Mouse (Mus musculus) embryonic facial prominence, embryonic 14.5 days (tissue): ENCODE results near the gene Grpel1. TPM values are rescaled to one million over a fixed set of nuclear protein-coding genes. Genes with fewer than 3 reads are reported as not detected.

ENCODE experiments used
- ATAC-seq: fragments of 200-750 bp; cut with Nextera tagmentation; 2 replicates; pipeline ENCODE4 v1.8.0; 2017; ENCODE audit warnings: low read depth, moderate number of reproducible peaks, moderate TSS enrichment
- DNase-seq: peaks from one replicate; pipeline ENCODE4 v3.0.0-alpha.2; 2015; ENCODE audit warnings: low spot score
- H3K27ac ChIP-seq: fragments of 300-500 bp; sonication (generic); replicated peaks from 2 replicates; pipeline ENCODE4 v1.5.1; 2014; ENCODE audit warnings: low read depth, mild to moderate bottlenecking, low read length, moderate library complexity
- H3K27me3 ChIP-seq: fragments of 300-500 bp; sonication (generic); replicated peaks from 2 replicates; pipeline ENCODE4 v1.6.1; 2014; ENCODE audit warnings: low read length; ENCODE audit not compliant: control insufficient read depth, insufficient read depth
- H3K36me3 ChIP-seq: fragments of 300-500 bp; sonication (generic); 2 replicates; pipeline ENCODE4 v1.6.1; 2014; ENCODE audit warnings: low read length, mixed read lengths; ENCODE audit not compliant: control insufficient read depth, insufficient read depth
- H3K4me1 ChIP-seq: fragments of 300-500 bp; sonication (generic); 2 replicates; pipeline ENCODE4 v1.6.1; 2014; ENCODE audit warnings: antibody characterized with exemption, low read length; ENCODE audit not compliant: control insufficient read depth, insufficient read depth
- H3K4me2 ChIP-seq: fragments of 300-500 bp; sonication (generic); 2 replicates; pipeline ENCODE4 v1.6.1; 2014; ENCODE audit warnings: low read depth, mild to moderate bottlenecking, low read length, moderate library complexity, mixed read lengths
- H3K4me3 ChIP-seq: fragments of 300-500 bp; sonication (generic); 2 replicates; pipeline ENCODE4 v1.5.1; 2014; ENCODE audit warnings: low read depth, mild to moderate bottlenecking, low read length
- H3K9ac ChIP-seq: fragments of 300-500 bp; sonication (generic); 2 replicates; pipeline ENCODE4 v1.6.1; 2014; ENCODE audit warnings: low read depth, mild to moderate bottlenecking, low read length, moderate library complexity, mixed read lengths
- H3K9me3 ChIP-seq: fragments of 300-500 bp; sonication (generic); 2 replicates; pipeline ENCODE4 v1.6.1; 2016; ENCODE audit warnings: low read length; ENCODE audit not compliant: control insufficient read depth
- WGBS: fragments of 180-500 bp; shearing (Covaris S2); extraction: QIAGEN DNeasy Blood & Tissue Kit; methylation state at CpG from one replicate; pipeline ENCODE4 v1.1.7; 2014; 5-methylcytosine and 5-hydroxymethylcytosine counted together
- polyA plus RNA-seq: library from polyadenylated mRNA; unstranded; fragments of >200 nt; fragmentation: Nextera tagmentation; extraction: Ambion mirVana; gene quantifications from 2 replicates; pipeline ENCODE4 v1.2.1, GENCODE M21; 2014

Gene Grpel1
- polyA plus RNA-seq, 1 experiment from 2014 or later, result 52.7 TPM

DNA sequence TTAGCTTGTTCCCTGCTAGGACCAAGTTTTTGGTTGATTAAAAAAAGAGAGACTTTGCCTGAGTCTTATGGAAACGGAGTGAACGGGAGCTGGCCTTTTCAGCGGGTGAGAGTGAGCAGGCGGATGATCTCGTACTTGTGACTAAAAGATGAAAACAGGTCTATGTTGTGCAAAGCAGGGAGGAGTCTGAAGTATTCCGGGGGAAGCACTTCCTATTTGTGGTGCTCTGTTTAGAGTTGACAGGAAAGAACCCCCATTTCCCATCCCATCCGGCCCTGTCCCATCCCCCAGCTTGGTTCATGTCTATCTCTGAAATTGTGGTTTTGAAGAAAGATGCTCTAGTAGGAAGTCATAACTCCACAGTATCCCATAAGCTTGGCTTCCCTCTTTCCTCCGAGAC lies 1.1 kb downstream of the Grpel1 start:
- 27% methylated on average over 8 of the region's 8 CpGs for WGBS
- Histone ChIP-seq H3K4me1 (peaks cover 9% of the 10 kb centered on the region), H3K4me3 (peak overlapping the region; percentile 68), H3K27me3 (no peaks in the 10 kb centered on the region), H3K36me3 (peaks cover 18% of the 10 kb centered on the region), H3K4me2 (peak overlapping the region; percentile 93), H3K9me3 (no peaks in the 10 kb centered on the region), H3K27ac (no peak overlapping the region), H3K9ac (peak overlapping the region; percentile 78)
- ATAC-seq (no peak), DNase-seq (no peak)

DNA sequence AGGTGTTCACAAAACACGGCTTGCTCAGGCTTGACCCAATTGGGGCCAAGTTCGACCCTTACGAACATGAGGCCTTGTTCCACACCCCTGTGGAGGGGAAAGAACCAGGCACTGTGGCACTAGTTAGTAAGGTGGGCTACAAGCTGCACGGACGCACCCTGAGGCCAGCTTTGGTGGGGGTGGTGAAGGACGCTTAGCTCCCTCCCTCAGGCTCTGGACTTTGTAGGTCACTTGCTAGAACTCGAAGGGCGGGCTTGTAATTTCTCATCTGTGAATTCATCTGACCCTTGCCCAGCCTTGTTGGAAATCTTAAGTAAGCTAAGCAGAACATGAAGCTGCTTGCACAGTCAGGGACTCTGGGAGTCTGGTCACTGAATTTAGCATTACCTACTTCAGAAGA lies 6.4 kb downstream of the Grpel1 start:
- peaks cover 4% of the 10 kb centered on the region for H3K4me1 ChIP-seq
- no peak for ATAC-seq
- no peaks in the 10 kb centered on the region for H3K9me3 ChIP-seq
- WGBS, result 95% methylated on average over 8 of the region's 8 CpGs
- peaks cover 59% of the 10 kb centered on the region for H3K36me3 ChIP-seq
- DNase-seq, result no peak
- H3K9ac ChIP-seq, result no peak overlapping the region
- no peak overlapping the region for H3K27ac ChIP-seq
- no peak overlapping the region for H3K4me2 ChIP-seq
- no peaks in the 10 kb centered on the region for H3K27me3 ChIP-seq
- no peak overlapping the region for H3K4me3 ChIP-seq

- Histone ChIP-seq H3K36me3 (peaks cover 64% of the 10 kb centered on the region), H3K27ac (no peak overlapping the region), H3K4me1 (no peaks in the 10 kb centered on the region), H3K9me3 (no peaks in the 10 kb centered on the region), H3K4me3 (no peak overlapping the region), H3K27me3 (no peaks in the 10 kb centered on the region), H3K4me2 (no peak overlapping the region), H3K9ac (no peak overlapping the region)
- DNase-seq (no peak), ATAC-seq (no peak)
- WGBS, result 87% methylated on average over 4 of the region's 4 CpGs
Measured at GRCm38 (mm10) chr5:36472876-36473655, 8.3 kb downstream of the Grpel1 start.

- no peaks in the 10 kb centered on the region for H3K27me3 ChIP-seq
- peaks cover 62% of the 10 kb centered on the region for H3K36me3 ChIP-seq
- 78% methylated on average over 5 of the region's 5 CpGs for WGBS
- no peaks in the 10 kb centered on the region for H3K4me1 ChIP-seq
- no peak overlapping the region for H3K27ac ChIP-seq
- no peaks in the 10 kb centered on the region for H3K9me3 ChIP-seq
- H3K9ac ChIP-seq, result no peak overlapping the region
- DNase-seq, result peak; percentile 62
- ATAC-seq, result peak; percentile 63; the same call in 1 of the 2 replicates
- no peak overlapping the region for H3K4me3 ChIP-seq
- no peak overlapping the region for H3K4me2 ChIP-seq
Measured at GRCm38 (mm10) chr5:36474283-36474682, 9.5 kb downstream of the Grpel1 start.

- no peak for DNase-seq
- WGBS, result 90% methylated on average over 3 of the region's 3 CpGs
Measured at GRCm38 (mm10) chr5:36477486-36477885, 12.7 kb downstream of the Grpel1 start.

GRCm38 (mm10) chr5:36478540-36479420 lies 14.0 kb downstream of the Grpel1 start:
- 82% methylated on average over 6 of the region's 6 CpGs for WGBS
- DNase-seq (no peak), ATAC-seq (no peak)
- Histone ChIP-seq H3K9me3 (no peaks in the 10 kb centered on the region), H3K27me3 (no peaks in the 10 kb centered on the region), H3K4me3 (no peak overlapping the region), H3K4me2 (no peak overlapping the region), H3K36me3 (peaks cover 20% of the 10 kb centered on the region), H3K9ac (no peak overlapping the region), H3K4me1 (peaks cover 10% of the 10 kb centered on the region), H3K27ac (no peak overlapping the region)

More at GRCm38 (mm10) chr5:36477486-36477885, 12.7 kb downstream of the Grpel1 start:
- no peak overlapping the region for H3K4me2 ChIP-seq
- H3K27ac ChIP-seq, result no peak overlapping the region
- no peak overlapping the region for H3K9ac ChIP-seq
- peaks cover 1% of the 10 kb centered on the region for H3K4me1 ChIP-seq
- no peaks in the 10 kb centered on the region for H3K27me3 ChIP-seq
- no peak overlapping the region for H3K4me3 ChIP-seq
- H3K9me3 ChIP-seq, result no peaks in the 10 kb centered on the region
- peaks cover 30% of the 10 kb centered on the region for H3K36me3 ChIP-seq
- no peak for ATAC-seq

DNA sequence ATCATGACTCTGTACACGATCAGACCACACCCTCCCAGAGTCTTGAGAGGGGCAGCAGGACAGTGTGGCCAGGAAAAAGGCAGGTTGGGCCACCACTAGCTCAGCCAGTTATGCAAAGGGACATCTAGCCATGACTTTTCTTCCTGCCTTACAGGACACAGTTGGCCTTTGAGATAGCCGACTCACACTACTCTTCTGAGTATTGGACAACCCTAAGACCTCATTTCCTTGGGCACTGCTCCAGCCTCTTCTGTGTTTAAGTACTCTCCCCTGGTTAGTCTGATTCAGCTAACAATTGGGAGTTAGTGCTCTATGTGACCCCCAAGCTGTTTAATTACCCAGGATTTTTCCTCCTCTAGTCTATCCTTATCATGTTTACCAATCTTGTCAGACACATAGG lies 14.9 kb downstream of the Grpel1 start:
- Histone ChIP-seq H3K36me3 (peaks cover 11% of the 10 kb centered on the region), H3K27ac (no peak overlapping the region), H3K4me3 (no peak overlapping the region), H3K4me1 (peaks cover 12% of the 10 kb centered on the region), H3K9ac (no peak overlapping the region), H3K9me3 (no peaks in the 10 kb centered on the region), H3K27me3 (0 out of 2 replicates have a peak, but pooled peaks cover 2% of the 10 kb centered on the region), H3K4me2 (no peak overlapping the region)
- WGBS, result 75% methylated on average over 2 of the region's 2 CpGs
- DNase-seq (no peak), ATAC-seq (no peak)

DNA sequence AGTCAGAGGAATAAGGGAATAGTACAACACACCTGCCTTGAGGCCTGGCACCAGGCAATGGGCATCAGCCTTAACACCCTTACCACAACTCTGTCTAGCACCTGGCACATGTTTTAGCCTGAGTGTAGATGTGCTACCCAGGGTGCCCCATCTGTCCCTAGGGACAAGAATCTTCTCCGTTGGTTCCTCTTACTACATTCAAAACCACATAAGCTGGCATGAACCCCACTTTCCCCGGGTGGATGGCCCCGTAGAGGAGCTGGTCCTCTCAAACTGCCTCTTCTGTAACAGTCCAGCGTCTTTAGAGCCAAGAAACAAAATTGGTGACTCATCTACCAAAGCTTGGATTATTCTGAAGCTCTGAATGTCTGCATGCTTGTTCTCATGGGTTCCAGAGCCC lies 15.6 kb downstream of the Grpel1 start:
- peaks cover 7% of the 10 kb centered on the region for H3K36me3 ChIP-seq
- no peak overlapping the region for H3K4me2 ChIP-seq
- WGBS, result 90% methylated on average over 4 of the region's 4 CpGs
- H3K27ac ChIP-seq, result no peak overlapping the region
- no peak for DNase-seq
- H3K27me3 ChIP-seq, result peaks cover 8% of the 10 kb centered on the region
- no peak overlapping the region for H3K4me3 ChIP-seq
- ATAC-seq, result no peak
- no peaks in the 10 kb centered on the region for H3K9me3 ChIP-seq
- H3K4me1 ChIP-seq, result peaks cover 16% of the 10 kb centered on the region
- H3K9ac ChIP-seq, result no peak overlapping the region
